Mouse (Mus musculus) embryonic fibroblast, embryonic 13.5 days (primary cell): ENCODE measurements at regions not wholly inside any gene's neighbourhood (a gene's known extent, or its start where the extent isn't known, plus 50 kb on each side); places are given as distances from the start of the nearest gene placed in this dataset.

Experiments
- H3K27ac ChIP-seq: 2 replicates; pipeline ENCODE4 v1.5.1; 2012; ENCODE audit warnings: low read length, control low read depth, inconsistent platforms; ENCODE audit not compliant: insufficient read depth
- H3K4me1 ChIP-seq: 2 replicates; pipeline ENCODE4 v1.6.1; 2011; ENCODE audit warnings: low read length; ENCODE audit not compliant: control insufficient read depth, insufficient read depth
- H3K4me3 ChIP-seq: 2 replicates; pipeline ENCODE4 v1.5.1; 2011; ENCODE audit warnings: mild to moderate bottlenecking, control low read depth, low read length; ENCODE audit not compliant: insufficient read depth
- CTCF ChIP-seq: IDR thresholded peaks from 2 replicates; pipeline ENCODE4 v1.5.1; 2011; ENCODE audit warnings: mild to moderate bottlenecking, control low read depth, low read length, moderate library complexity, borderline replicate concordance; ENCODE audit not compliant: insufficient read depth
- POLR2A ChIP-seq: IDR thresholded peaks from 2 replicates; pipeline ENCODE4 v1.6.1; 2011; ENCODE audit warnings: low read depth, mild to moderate bottlenecking, control low read depth, low read length, moderate library complexity

GRCm38 (mm10) chrX:56276348-56276747 is 63.7 kb upstream of the Gm773 start:
- TF ChIP-seq POLR2A, result no peak
- no peak for TF ChIP-seq CTCF

GRCm38 (mm10) chrX:56274170-56274569 is 61.5 kb upstream of the Gm773 start:
- H3K4me1 ChIP-seq, result no peaks in the 10 kb centered on the region
- 0 out of 2 replicates have a peak, but pooled peaks have one; percentile 5 for TF ChIP-seq CTCF
- TF ChIP-seq POLR2A, result no peak
- no peak overlapping the region for H3K27ac ChIP-seq
- no peak overlapping the region for H3K4me3 ChIP-seq

More at GRCm38 (mm10) chrX:56276348-56276747, 63.7 kb upstream of the Gm773 start:
- Histone ChIP-seq H3K4me1 (no peaks in the 10 kb centered on the region), H3K4me3 (no peak overlapping the region), H3K27ac (no peak overlapping the region)

- H3K4me3 ChIP-seq, result no peak overlapping the region
- no peaks in the 10 kb centered on the region for H3K4me1 ChIP-seq
- TF ChIP-seq CTCF, result no peak
- no peak for TF ChIP-seq POLR2A
- H3K27ac ChIP-seq, result no peak overlapping the region
These were observed 57.0 kb upstream of the Gm773 start for GRCm38 (mm10) chrX:56269706-56270105.
